Mouse (Mus musculus) forebrain, embryonic 16.5 days (tissue): ENCODE measurements at regions not wholly inside any gene's neighbourhood (a gene's known extent, or its start where the extent isn't known, plus 50 kb on each side); places are given as distances from the start of the nearest gene placed in this dataset.

Source experiments
- ATAC-seq: fragments of 200-750 bp; cut with Nextera tagmentation; 2 replicates; pipeline ENCODE4 v1.8.0; 2017; ENCODE audit warnings: mild to moderate bottlenecking, moderate library complexity
- H3K27ac ChIP-seq: fragments of 300-500 bp; sonication (generic); 2 replicates; pipeline ENCODE4 v1.5.1; 2014; ENCODE audit warnings: low read length, control low read depth
- H3K27me3 ChIP-seq: fragments of 300-500 bp; sonication (generic); replicated peaks from 2 replicates; pipeline ENCODE4 v1.6.1; 2014; ENCODE audit warnings: low read length; ENCODE audit not compliant: control insufficient read depth, insufficient read depth
- H3K36me3 ChIP-seq: fragments of 300-500 bp; sonication (generic); 2 replicates; pipeline ENCODE4 v1.6.1; 2014; ENCODE audit not compliant: control insufficient read depth, insufficient read depth
- H3K4me1 ChIP-seq: fragments of 300-500 bp; sonication (generic); replicated peaks from 2 replicates; pipeline ENCODE4 v1.6.1; 2014; ENCODE audit warnings: low read length; ENCODE audit not compliant: control insufficient read depth, insufficient read depth
- H3K4me2 ChIP-seq: fragments of 300-500 bp; sonication (generic); 2 replicates; pipeline ENCODE4 v1.6.1; 2014; ENCODE audit warnings: mild to moderate bottlenecking, low read length, control low read depth
- H3K4me3 ChIP-seq: fragments of 300-500 bp; sonication (generic); replicated peaks from 2 replicates; pipeline ENCODE4 v1.5.1; 2014; ENCODE audit warnings: mild to moderate bottlenecking, low read length, control low read depth
- H3K9ac ChIP-seq: fragments of 300-500 bp; sonication (generic); replicated peaks from 2 replicates; pipeline ENCODE4 v1.6.1; 2014; ENCODE audit warnings: low read depth, low read length, control low read depth
- H3K9me3 ChIP-seq: fragments of 300-500 bp; sonication (generic); 2 replicates; pipeline ENCODE4 v1.6.1; 2016; ENCODE audit warnings: low read length; ENCODE audit not compliant: control insufficient read depth
- WGBS: fragments of 180-500 bp; shearing (Covaris S2); extraction: QIAGEN DNeasy Blood & Tissue Kit; methylation state at CpG from one replicate; pipeline ENCODE4 v1.1.7; 2014; 5-methylcytosine and 5-hydroxymethylcytosine counted together

DNA sequence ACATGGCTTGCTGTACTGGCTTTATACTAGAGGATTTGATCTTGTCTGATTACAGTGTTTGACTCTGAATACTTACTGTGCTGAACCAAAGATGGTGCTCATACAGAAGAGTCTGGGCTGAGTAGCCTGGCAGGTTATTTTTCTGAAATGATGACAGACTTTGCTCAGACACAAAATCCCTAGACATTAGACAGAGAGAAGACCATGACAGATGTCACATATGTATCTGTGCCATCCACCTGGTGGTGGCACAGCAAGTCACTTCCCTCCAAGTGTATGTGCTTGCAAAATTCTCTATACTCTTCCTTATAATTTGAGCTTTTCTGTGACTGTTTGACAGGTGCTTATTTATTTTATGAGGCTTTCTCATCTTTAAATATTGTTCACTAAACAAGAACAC is 80.7 kb downstream of the Gm7361 start:
- no peak overlapping the region for H3K4me2 ChIP-seq
- no peaks in the 10 kb centered on the region for H3K9me3 ChIP-seq
- ATAC-seq, result no peak
- H3K4me3 ChIP-seq, result no peak overlapping the region
- no peak overlapping the region for H3K27ac ChIP-seq
- H3K27me3 ChIP-seq, result no peaks in the 10 kb centered on the region
- H3K9ac ChIP-seq, result no peak overlapping the region
- H3K36me3 ChIP-seq, result no peaks in the 10 kb centered on the region
- no peaks in the 10 kb centered on the region for H3K4me1 ChIP-seq

DNA sequence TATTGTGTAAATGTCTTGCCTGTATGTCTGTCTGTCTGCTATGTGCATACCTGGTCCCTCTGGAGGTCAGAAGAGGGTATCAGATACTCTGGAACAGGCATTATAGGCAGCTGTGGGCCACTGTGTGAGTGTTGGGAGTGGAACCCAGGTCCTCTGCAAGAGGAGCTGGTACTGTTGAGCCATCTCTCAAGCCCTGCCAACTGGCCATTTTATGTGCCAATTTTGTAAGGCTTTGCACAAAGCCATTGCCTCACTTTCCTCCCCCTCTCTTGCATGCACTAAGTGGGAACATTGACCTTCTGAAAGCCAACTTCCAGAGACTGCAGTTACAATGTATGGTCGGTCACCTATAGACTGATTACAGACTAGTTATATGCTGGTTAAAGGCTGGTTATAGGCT is 81.8 kb downstream of the Gm7361 start:
- Histone ChIP-seq H3K36me3 (no peaks in the 10 kb centered on the region), H3K9ac (no peak overlapping the region), H3K4me1 (no peaks in the 10 kb centered on the region), H3K27ac (no peak overlapping the region), H3K4me2 (no peak overlapping the region), H3K9me3 (no peaks in the 10 kb centered on the region), H3K4me3 (no peak overlapping the region), H3K27me3 (no peaks in the 10 kb centered on the region)
- no peak for ATAC-seq
- WGBS, result 92% methylated on average over 1 of the region's 1 CpGs

DNA sequence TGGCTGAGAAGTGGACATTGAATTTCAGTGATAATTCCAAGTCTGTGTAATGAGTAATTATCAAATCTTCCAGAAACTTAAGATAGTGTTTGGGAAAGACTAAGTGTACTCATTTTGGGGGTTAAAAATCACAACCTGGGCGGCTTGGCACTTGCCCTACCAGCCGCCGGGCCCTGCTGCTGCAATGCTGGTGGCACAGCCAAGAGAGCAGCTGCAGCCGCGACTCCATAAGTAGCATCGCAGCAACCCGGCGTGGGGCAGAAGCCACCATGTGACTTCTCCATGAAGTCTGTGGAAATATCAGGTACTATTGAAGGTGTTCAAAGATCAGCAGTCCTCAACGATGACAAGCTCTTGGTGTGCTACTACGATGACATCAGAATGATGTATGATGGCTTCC is 97.7 kb downstream of the Gm7361 start:
- 96% methylated on average over 10 of the region's 10 CpGs for WGBS
- ATAC-seq, result no peak
- Histone ChIP-seq H3K9me3 (no peaks in the 10 kb centered on the region), H3K4me1 (no peaks in the 10 kb centered on the region), H3K27me3 (no peaks in the 10 kb centered on the region), H3K9ac (no peak overlapping the region), H3K4me2 (no peak overlapping the region), H3K27ac (no peak overlapping the region), H3K36me3 (no peaks in the 10 kb centered on the region), H3K4me3 (no peak overlapping the region)

DNA sequence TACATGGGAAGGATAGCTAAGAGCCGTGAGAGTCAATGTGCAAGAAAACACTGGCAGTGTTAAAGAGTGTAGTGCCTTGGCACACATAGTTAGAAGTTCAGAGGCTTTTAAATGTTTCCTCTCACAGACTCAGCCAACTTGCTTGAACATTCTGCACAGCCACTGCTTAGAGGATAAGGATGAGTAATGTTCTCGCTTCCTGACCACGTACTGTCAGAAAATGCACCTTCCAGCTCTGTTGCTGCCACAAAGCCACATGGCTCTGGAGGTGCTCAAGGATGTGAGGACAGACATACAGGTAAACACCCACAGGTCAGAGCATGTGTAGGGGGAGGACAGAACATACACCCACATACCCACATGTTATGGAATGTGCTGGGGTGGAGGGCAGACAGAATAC is 101.6 kb downstream of the Gm7361 start:
- H3K27me3 ChIP-seq, result no peaks in the 10 kb centered on the region
- no peak overlapping the region for H3K4me3 ChIP-seq
- H3K9me3 ChIP-seq, result no peaks in the 10 kb centered on the region
- H3K4me1 ChIP-seq, result no peaks in the 10 kb centered on the region
- H3K36me3 ChIP-seq, result no peaks in the 10 kb centered on the region
- H3K4me2 ChIP-seq, result no peak overlapping the region
- WGBS, result 94% methylated on average over 3 of the region's 3 CpGs
- H3K27ac ChIP-seq, result no peak overlapping the region
- no peak for ATAC-seq
- no peak overlapping the region for H3K9ac ChIP-seq

DNA sequence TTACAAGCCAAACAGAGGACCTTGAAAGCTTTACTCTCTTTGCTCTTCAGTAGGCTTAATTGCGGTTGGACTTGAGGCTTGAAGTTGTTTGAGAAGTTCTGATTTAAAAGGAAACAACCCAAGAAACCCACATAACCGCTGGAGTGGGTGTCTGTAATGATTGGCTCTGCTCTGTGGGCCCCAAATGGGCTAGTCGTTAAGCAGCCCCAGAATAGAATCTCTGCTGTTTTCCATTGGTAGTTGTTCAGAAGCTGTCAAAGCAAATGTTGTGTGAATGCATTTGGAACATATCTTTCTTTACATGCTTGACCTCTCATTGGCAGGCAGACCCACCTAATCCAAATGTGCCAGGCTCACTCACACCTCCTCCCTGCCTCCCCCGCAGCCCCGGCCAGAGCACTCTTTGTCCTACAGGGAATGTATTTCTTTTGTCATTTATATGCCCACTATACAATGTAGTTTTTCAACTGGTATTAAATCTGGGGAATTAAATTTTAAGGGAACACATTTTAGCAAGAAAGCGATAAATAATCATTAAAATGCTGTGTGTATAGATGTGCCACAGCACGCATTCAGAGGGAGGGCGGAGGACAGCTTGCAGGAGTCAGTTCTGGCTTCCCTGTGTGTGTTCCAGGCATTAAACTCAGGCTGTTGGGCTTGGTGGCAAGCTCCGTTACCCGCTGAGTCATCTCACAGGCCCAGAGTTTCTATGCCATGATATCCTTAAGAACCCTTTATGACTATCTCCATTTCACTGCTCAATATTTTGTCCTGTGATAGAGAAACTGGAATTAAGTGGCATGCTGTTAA is 116.9 kb downstream of the Gm7361 start:
- no peak overlapping the region for H3K4me3 ChIP-seq
- H3K9me3 ChIP-seq, result no peaks in the 10 kb centered on the region
- peaks cover 8% of the 10 kb centered on the region for H3K4me1 ChIP-seq
- no peak overlapping the region for H3K27ac ChIP-seq
- H3K27me3 ChIP-seq, result no peaks in the 10 kb centered on the region
- WGBS, result 17% methylated on average over 10 of the region's 10 CpGs
- no peak overlapping the region for H3K9ac ChIP-seq
- peak; percentile 75 for ATAC-seq
- H3K4me2 ChIP-seq, result no peak overlapping the region
- H3K36me3 ChIP-seq, result no peaks in the 10 kb centered on the region

DNA sequence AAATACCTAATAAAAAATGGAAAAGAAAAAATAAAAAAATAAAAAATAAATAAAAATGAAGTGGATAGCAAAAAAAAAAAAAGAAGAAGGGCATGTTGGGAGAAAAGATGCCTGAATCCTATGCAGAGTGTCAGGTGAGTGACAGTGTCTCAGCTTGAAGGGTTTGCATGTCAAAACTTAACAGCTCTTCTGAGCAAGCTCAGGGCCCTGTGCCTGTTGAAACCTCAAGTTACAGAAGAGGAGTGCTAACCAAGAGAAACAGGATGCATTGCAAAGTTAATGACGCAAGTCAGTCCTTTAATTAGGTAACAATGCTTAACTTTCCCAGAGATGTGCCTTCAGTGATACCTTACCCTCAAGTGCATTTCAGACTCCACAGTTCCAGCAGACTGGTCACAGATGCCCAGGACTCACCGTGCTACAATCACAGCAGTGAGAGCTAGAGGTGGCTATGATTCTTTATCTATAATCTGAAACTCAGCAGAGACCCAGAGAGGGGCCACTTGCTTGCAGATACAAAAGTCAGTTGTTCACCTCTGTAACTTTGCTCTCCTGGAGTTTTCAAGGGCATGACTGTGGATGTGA is 149.7 kb downstream of the Gm7361 start:
- ATAC-seq, result no peak
- WGBS, result 93% methylated on average over 2 of the region's 2 CpGs
- Histone ChIP-seq H3K4me3 (no peak overlapping the region), H3K27ac (no peak overlapping the region), H3K9me3 (no peaks in the 10 kb centered on the region), H3K4me1 (no peaks in the 10 kb centered on the region), H3K4me2 (no peak overlapping the region), H3K9ac (no peak overlapping the region), H3K27me3 (no peaks in the 10 kb centered on the region), H3K36me3 (no peaks in the 10 kb centered on the region)

DNA sequence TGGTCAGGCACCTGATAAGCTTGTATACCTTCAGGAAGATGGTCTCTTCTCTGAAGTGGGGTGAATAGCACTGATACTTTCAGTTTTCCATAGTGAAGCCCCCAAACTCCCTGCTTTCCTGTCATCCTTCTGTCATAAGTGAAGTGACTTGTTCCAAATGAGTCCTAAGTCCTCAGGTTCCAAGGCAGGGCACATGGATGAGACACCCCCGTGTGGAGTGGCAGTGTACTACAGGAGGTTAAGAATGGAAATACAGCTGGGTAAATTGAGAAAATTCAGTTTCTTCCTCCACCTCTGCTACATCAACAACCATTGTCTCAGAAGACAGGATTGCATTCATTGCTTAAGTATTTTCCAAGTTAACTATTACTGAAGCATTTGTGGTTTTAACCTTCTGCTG is 155.7 kb downstream of the Gm7361 start:
- Histone ChIP-seq H3K36me3 (no peaks in the 10 kb centered on the region), H3K4me1 (no peaks in the 10 kb centered on the region), H3K4me2 (no peak overlapping the region), H3K27ac (no peak overlapping the region), H3K9ac (no peak overlapping the region), H3K9me3 (no peaks in the 10 kb centered on the region), H3K27me3 (no peaks in the 10 kb centered on the region), H3K4me3 (no peak overlapping the region)
- no peak for ATAC-seq
- 32% methylated on average over 1 of the region's 1 CpGs for WGBS

DNA sequence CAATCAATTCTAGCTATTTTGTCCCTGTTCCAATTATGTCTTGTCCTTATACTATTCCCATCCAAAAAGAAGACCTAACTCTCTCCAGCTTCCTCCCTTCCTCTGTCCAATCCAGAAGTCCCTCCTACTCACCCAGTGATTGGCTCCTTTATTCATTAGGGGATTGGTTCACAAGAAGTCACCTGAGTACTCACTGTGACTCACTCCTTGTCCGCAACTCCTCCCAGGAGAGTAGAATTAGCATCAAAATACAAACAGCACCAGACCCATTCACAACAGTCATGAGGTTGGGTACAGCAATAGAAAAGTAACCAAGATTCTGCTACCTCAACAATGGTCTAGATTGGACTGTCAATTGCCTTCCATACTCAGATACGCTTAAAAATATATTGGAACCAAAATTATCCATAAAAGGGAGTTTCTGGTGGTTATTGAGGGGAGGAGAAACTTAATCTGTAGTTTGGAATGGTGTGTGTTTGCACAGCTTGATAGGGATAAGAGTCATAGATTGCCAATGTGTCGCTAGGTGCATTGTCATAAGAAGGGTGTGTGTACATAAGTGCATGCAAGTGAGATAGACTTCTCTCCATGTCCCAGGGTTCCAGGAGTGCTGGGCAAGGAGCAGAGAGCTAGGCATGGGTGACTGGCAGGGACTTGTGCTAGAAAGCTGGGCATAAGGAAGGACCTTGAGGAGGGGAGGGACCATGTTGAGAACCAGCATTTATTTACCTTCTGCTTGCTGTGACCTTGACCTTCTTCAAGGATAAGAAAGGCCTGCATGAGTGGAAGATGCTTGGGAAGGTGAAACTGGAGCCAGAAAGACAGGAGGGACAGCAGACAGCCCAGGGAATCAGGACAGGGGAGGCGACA is 187.1 kb downstream of the Gm7361 start:
- no peaks in the 10 kb centered on the region for H3K9me3 ChIP-seq
- no peak for ATAC-seq
- WGBS, result 76% methylated on average over 4 of the region's 4 CpGs
- no peak overlapping the region for H3K27ac ChIP-seq
- no peak overlapping the region for H3K4me2 ChIP-seq
- no peak overlapping the region for H3K4me3 ChIP-seq
- no peak overlapping the region for H3K9ac ChIP-seq
- no peaks in the 10 kb centered on the region for H3K27me3 ChIP-seq
- no peaks in the 10 kb centered on the region for H3K4me1 ChIP-seq
- no peaks in the 10 kb centered on the region for H3K36me3 ChIP-seq

DNA sequence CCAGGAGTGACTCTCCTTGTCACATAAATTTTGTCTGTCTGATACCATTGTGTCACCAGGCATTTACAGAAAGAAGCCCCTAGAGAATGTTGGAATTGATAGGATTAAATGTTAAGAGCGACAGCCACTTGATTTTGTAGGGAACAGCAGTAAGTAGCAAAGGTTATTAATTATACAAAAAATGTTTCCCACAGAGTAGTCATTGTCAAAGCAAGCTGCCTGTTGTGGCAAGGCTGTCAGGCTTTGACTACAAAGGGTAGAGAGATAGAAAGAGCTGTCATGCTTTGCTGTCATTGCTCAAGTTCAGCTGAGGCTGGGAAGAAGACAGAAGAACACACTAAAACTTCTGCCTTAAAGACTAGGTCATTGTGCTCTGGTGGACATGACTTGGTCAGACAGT is 193.8 kb downstream of the Gm7361 start:
- peak; percentile 43; the same call in 1 of the 2 replicates for ATAC-seq
- 41% methylated on average over 1 of the region's 1 CpGs for WGBS
- no peaks in the 10 kb centered on the region for H3K36me3 ChIP-seq

More for the DNA sequence above, 193.8 kb downstream of the Gm7361 start:
- Histone ChIP-seq H3K9me3 (no peaks in the 10 kb centered on the region), H3K27ac (no peak overlapping the region), H3K27me3 (no peaks in the 10 kb centered on the region), H3K4me2 (no peak overlapping the region), H3K4me1 (no peaks in the 10 kb centered on the region), H3K4me3 (no peak overlapping the region), H3K9ac (no peak overlapping the region)
